Mouse (Mus musculus) granulocyte monocyte progenitor cell, adult 5-6 weeks (primary cell): ENCODE data around the gene Lrig3. TPM values are rescaled to one million over a fixed set of nuclear protein-coding genes. Genes with fewer than 3 reads are reported as not detected.

Source experiments
- ATAC-seq: replicated peaks from 2 replicates; pipeline ENCODE4 v1.8.0; 2016; ENCODE audit warnings: mild to moderate bottlenecking, moderate TSS enrichment, inconsistent platforms; ENCODE audit not compliant: poor library complexity, severe bottlenecking
- total RNA-seq, 2 experiments: library from RNA; stranded (forward) in 1 of 2; stranded (reverse) in 1 of 2; fragments of 200-712, 200-1000 nt in 1 of 2; fragments of >200 nt in 1 of 2; fragmentation: Nextera tagmentation in 1 of 2; gene quantifications; 2 replicates each; pipeline ENCODE4 v1.2.3; 2014 to 2017

The Lrig3 gene
- 1.8 TPM in 1 of 2 replicates, not detected in the other for total RNA-seq (2014; fragmentation: Nextera tagmentation)
- 1.5 and 1.9 TPM in 2 replicates for total RNA-seq (2017)

- ATAC-seq: peak; percentile 80
These were observed at the start of gene Lrig3 for GRCm38 (mm10) chr10:125965968-125966480. TSS of gene Lrig3 (plus strand) at chr10:125966168.

GRCm38 (mm10) chr10:125916781-125917180 lies 49.2 kb upstream of the Lrig3 start:
- no peak for ATAC-seq

GRCm38 (mm10) chr10:125917436-125917871 lies 48.5 kb upstream of the Lrig3 start:
- ATAC-seq: no peak

GRCm38 (mm10) chr10:125918994-125919393 lies 47.0 kb upstream of the Lrig3 start:
- no peak for ATAC-seq

GRCm38 (mm10) chr10:125921654-125922446 lies 44.1 kb upstream of the Lrig3 start:
- no peak for ATAC-seq

GRCm38 (mm10) chr10:125929961-125930360 lies 36.0 kb upstream of the Lrig3 start:
- ATAC-seq: no peak

- ATAC-seq: no peak
These were observed 32.6 kb upstream of the Lrig3 start for GRCm38 (mm10) chr10:125933388-125933787.

- no peak for ATAC-seq
These were observed 31.9 kb upstream of the Lrig3 start for GRCm38 (mm10) chr10:125934095-125934494.

- peak; percentile 90 for ATAC-seq
These were observed 28.2 kb upstream of the Lrig3 start for GRCm38 (mm10) chr10:125937517-125938497.

GRCm38 (mm10) chr10:125938528-125939402 lies 27.2 kb upstream of the Lrig3 start:
- no peak for ATAC-seq

- ATAC-seq: peak; percentile 79
These were observed 25.5 kb upstream of the Lrig3 start for GRCm38 (mm10) chr10:125940316-125941059.

- ATAC-seq: no peak
These were observed 22.9 kb upstream of the Lrig3 start for GRCm38 (mm10) chr10:125943098-125943497.

- no peak for ATAC-seq
These were observed 21.0 kb upstream of the Lrig3 start for GRCm38 (mm10) chr10:125944762-125945504.

GRCm38 (mm10) chr10:125948842-125949474 lies 17.0 kb upstream of the Lrig3 start:
- no peak for ATAC-seq

- no peak for ATAC-seq
These were observed 14.3 kb upstream of the Lrig3 start for GRCm38 (mm10) chr10:125951633-125952032.

- ATAC-seq: no peak
These were observed 11.6 kb upstream of the Lrig3 start for GRCm38 (mm10) chr10:125954343-125954742.

GRCm38 (mm10) chr10:125954747-125955530 lies 11.0 kb upstream of the Lrig3 start:
- no peak for ATAC-seq
